Mouse (Mus musculus) lung, adult 2 months (tissue): ENCODE data around the gene Rorc.

ENCODE experiments used
- CTCF ChIP-seq: fragments of 200-500 bp; IDR thresholded peaks from 2 replicates; pipeline ENCODE4 v1.5.1; 2011; ENCODE audit warnings: mild to moderate bottlenecking, low read length, control low read depth; ENCODE audit not compliant: insufficient read depth
- POLR2A ChIP-seq: fragments of 200-500 bp; IDR thresholded peaks from 2 replicates; pipeline ENCODE4 v1.6.1; 2011; ENCODE audit warnings: low read depth, mild to moderate bottlenecking, control low read depth, low read length, borderline replicate concordance; ENCODE audit errors: extremely low read depth

- TF ChIP-seq CTCF (no peak), POLR2A (no peak)
Measured at GRCm38 (mm10) chr3:94348146-94348545, 24.4 kb upstream of the Rorc start.
